Mouse (Mus musculus) megakaryocyte, embryonic 14.5 days (primary cell): Measurements from ENCODE around the gene Spindoc. TPM values are rescaled to one million over a fixed set of nuclear protein-coding genes. Genes with fewer than 3 reads are reported as not detected.
A peak's percentile ranks its signal among the peaks of the same experiment; 100 is the strongest.
"Not testable (repeated sequence)": the region's sequence is repeated elsewhere in the genome, so short reads cannot be mapped to it uniquely, and the experiment has no call there.

Source experiments
- H3K27me3 ChIP-seq: replicated peaks from 2 replicates; pipeline ENCODE3; 2012; ENCODE audit warnings: inconsistent platforms
- H3K36me3 ChIP-seq: replicated peaks from 2 replicates; pipeline ENCODE3; 2012; ENCODE audit warnings: low read length, inconsistent platforms, mixed read lengths
- H3K4me1 ChIP-seq: 2 replicates; pipeline ENCODE4 v1.6.1; 2012; ENCODE audit warnings: inconsistent platforms
- H3K4me3 ChIP-seq: replicated peaks from 2 replicates; pipeline ENCODE3; 2012; ENCODE audit warnings: moderate library complexity, mild to moderate bottlenecking, inconsistent platforms
- H3K9me3 ChIP-seq: 2 replicates; pipeline ENCODE4 v1.6.1; 2012; ENCODE audit warnings: inconsistent platforms
- FLI1 ChIP-seq: IDR thresholded peaks from 2 replicates; pipeline ENCODE4 v1.6.1; 2012; ENCODE audit warnings: low read length, inconsistent platforms, mixed read lengths
- GATA1 ChIP-seq: IDR thresholded peaks from 3 replicates; pipeline ENCODE4 v1.6.1; 2012; ENCODE audit warnings: mixed read lengths, low read length, inconsistent platforms, borderline replicate concordance
- polyA plus RNA-seq: library from polyadenylated mRNA; stranded (reverse); fragments of >175 nt; gene quantifications from 2 replicates; pipeline ENCODE4 v1.2.3, GENCODE M21; 2012; ENCODE audit warnings: low replicate concordance; ENCODE audit not compliant: insufficient read depth

The Spindoc gene
- polyA plus RNA-seq, 1 experiment: 40.6 TPM

DNA sequence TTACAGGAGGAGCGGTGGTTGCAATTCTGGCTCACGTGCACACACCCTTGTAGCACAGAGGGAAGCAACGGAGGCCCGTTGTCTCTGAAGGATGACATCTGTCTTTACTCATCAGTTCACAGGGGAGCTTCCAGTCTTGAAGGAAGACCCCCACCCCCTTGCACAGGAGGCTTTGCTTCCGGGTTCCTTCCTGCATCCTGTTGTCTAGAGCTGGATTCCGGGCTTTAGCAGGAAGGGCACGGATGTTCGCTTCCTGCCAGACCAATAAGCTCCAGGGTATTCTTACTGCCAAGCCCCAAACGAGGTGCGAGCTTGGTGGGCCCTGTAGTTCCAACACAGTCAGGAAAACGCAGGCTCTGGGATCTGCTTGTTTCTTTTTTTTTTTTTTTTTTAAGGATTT, 17.8 kb upstream of the Spindoc start:
- Histone ChIP-seq H3K27me3 (peaks cover 45% of the 10 kb centered on the region), H3K9me3 (peaks cover 15% of the 10 kb centered on the region), H3K4me3 (no peak overlapping the region), H3K4me1 (peaks cover 6% of the 10 kb centered on the region), H3K36me3 (no peaks in the 10 kb centered on the region)
- TF ChIP-seq FLI1 (no peak), GATA1 (no peak)

DNA sequence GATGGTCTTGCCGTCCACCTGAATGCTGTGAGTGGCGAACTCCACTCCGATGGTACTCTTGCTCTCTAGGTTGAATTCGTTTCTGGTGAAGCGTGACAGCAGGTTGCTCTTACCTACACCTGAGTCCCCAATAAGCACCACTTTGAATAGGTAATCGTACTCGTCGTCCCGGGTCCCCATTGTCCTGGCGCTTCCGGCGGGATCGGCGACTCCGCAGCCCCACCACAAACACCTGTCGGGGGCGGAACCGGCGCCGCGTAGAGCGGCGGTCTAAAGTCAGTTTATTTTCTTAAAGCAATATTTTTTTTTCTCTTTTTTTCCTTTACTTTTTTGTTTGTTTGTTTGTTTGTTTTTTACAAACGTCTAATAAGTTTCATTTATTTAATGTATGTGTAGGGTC, 16.1 kb upstream of the Spindoc start:
- H3K4me1 ChIP-seq, H3K4me3 ChIP-seq, H3K36me3 ChIP-seq: not testable (repeated sequence)
- H3K9me3 ChIP-seq: peaks cover 31% of the 10 kb centered on the region
- peaks cover 31% of the 10 kb centered on the region for H3K27me3 ChIP-seq

DNA sequence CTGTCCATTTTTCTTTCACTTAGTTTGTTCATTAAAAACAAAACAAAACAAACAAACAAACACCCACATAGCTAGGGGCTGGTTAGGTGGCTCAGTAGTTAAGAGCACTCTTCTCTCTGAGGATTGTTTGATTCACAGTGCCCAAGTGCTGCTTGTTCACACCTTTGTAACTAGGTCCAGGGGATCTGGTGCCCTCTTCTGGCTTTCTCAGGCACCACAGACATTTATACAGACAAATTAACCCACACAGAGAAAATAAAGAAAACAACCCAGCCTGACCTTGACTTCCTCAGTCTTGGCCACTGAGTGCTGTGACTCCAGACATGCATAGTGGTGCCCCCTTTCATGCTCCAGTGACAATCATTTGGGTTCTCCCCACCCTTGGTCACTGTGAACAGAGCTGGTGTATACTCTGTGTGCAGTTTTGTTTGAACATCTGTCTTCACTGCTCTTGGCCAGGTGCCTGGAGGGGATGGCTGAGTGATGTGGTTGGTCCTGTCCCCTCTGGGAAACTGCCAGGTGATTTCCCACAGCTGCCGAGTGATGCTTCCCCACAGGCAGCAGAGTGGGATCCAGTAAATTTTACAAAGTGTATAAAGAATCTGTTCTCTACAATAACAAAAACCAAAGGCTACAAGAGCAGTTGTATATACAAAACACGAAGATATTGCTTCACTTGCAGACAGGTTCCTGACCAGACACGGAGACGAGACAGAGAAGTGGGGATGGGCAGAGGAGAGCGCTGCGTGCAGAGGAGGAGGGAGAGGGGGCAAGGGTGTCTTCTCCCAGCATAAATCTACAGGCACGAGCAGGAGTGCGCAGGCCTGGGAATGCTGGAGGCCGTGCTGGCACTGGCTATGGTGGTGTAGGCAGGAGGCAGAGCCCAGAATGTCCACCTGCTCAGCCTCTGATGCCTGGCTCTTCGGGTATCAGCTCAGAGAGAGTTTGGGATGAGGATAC, 14.4 kb upstream of the Spindoc start:
- peaks cover 44% of the 10 kb centered on the region for H3K9me3 ChIP-seq
- H3K27me3 ChIP-seq: peaks cover 27% of the 10 kb centered on the region
- not testable (repeated sequence) for H3K4me1 ChIP-seq, H3K36me3 ChIP-seq, H3K4me3 ChIP-seq

DNA sequence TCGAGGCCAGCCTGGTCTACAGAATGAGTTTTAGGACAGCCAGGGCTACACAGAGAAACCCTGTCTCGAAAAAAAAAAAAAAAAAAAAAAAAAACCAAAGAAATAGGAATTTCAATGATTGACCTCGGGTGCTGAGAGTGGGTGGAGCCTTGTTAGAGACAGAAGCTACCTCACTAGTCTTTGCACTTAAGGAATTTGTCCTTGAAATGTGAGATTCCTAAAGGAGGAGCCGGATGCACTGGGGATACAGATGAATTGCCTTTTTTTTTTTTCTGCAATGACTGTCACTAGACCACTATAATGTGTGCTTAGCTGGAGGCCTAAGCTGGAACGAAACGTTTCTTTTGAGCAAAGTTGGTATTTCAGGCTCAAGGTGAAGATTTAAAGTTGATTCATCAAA, 5.7 kb upstream of the Spindoc start:
- Histone ChIP-seq H3K4me3 (no peak overlapping the region), H3K36me3 (peaks cover 13% of the 10 kb centered on the region), H3K4me1 (peaks cover 12% of the 10 kb centered on the region), H3K9me3 (peaks cover 47% of the 10 kb centered on the region), H3K27me3 (peaks cover 8% of the 10 kb centered on the region)
- no peak for TF ChIP-seq FLI1
- TF ChIP-seq GATA1: no peak

- no peak overlapping the region for H3K4me3 ChIP-seq
- H3K36me3 ChIP-seq: peaks cover 13% of the 10 kb centered on the region
- peaks cover 30% of the 10 kb centered on the region for H3K4me1 ChIP-seq
- peaks cover 29% of the 10 kb centered on the region for H3K9me3 ChIP-seq
- TF ChIP-seq FLI1 (no peak), GATA1 (no peak)
- H3K27me3 ChIP-seq: peaks cover under 1% of the 10 kb centered on the region
Measured at GRCm38 (mm10) chr19:7386042-7386441, 3.2 kb upstream of the Spindoc start.

DNA sequence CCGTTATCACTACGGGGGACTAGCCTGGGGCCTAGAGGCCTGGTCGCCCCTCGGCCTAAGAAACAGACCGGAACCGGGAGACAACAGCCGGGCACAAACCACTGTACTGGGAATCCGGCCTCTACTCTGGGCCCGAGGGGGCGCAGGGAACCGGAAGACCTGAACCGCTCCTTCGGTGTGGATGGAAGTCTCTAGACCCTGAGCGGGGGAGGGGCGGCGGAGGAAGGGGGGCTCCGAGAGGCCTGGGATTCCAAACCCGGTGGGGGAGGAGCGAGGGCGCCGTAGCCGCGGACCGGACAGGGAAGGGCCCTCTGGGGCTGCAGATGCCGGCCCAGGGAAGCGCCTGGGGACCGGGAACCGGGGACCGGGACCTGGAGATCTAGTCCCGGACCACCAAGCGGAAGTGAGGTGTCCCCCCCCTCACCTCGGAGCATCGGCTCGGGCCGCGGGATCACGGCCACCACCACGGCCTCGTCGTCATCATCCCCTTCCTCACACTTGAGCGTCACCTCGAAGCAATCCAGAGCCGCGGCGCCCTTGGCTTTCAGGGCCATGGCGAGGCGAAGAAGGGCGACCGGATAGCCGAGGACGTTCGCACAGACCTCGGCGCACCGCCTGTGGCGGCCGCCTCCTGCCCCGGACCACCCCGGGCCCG, 419 bp downstream of the Spindoc start:
- Histone ChIP-seq H3K27me3 (no peaks in the 10 kb centered on the region), H3K4me3 (peak overlapping the region; percentile 98), H3K9me3 (peaks cover 10% of the 10 kb centered on the region), H3K36me3 (peaks cover 36% of the 10 kb centered on the region), H3K4me1 (peaks cover 54% of the 10 kb centered on the region)
- no peak for TF ChIP-seq GATA1
- no peak for TF ChIP-seq FLI1

- Histone ChIP-seq H3K9me3 (peaks cover 10% of the 10 kb centered on the region), H3K36me3 (peaks cover 36% of the 10 kb centered on the region), H3K27me3 (no peaks in the 10 kb centered on the region), H3K4me1 (peaks cover 59% of the 10 kb centered on the region), H3K4me3 (peak overlapping the region; percentile 98)
- TF ChIP-seq GATA1 (no peak), FLI1 (no peak)
Measured at GRCm38 (mm10) chr19:7381906-7382247, 917 bp downstream of the Spindoc start.

DNA sequence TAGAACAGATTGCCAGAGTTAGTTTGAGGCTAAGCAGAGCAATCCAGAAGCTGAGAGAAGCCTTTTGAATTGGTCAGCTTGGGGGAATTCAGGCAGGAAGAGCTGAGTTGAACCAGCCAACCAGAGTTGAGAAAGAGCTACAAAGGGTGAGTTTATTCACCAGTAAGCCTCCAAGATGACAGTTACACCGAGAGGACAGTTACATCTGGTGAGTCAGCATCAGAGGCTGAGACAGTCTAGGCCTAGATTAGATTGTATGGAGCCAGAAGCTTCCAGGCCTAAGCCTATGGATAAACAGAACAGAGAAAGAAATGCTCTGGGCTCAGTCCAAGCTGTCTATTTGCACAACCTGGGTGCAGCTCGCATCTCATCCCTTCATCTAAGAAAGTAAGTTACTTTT, 5.2 kb downstream of the Spindoc start:
- Histone ChIP-seq H3K4me3 (no peak overlapping the region), H3K36me3 (peaks cover 65% of the 10 kb centered on the region), H3K9me3 (no peaks in the 10 kb centered on the region), H3K27me3 (no peaks in the 10 kb centered on the region), H3K4me1 (peaks cover 60% of the 10 kb centered on the region)
- TF ChIP-seq GATA1 (no peak), FLI1 (no peak)

GRCm38 (mm10) chr19:7374491-7374890, 8.3 kb downstream of the Spindoc start:
- Histone ChIP-seq H3K9me3 (no peaks in the 10 kb centered on the region), H3K4me1 (peaks cover 42% of the 10 kb centered on the region), H3K4me3 (no peak overlapping the region), H3K36me3 (peaks cover 86% of the 10 kb centered on the region), H3K27me3 (no peaks in the 10 kb centered on the region)
- TF ChIP-seq FLI1 (no peak), GATA1 (no peak)

DNA sequence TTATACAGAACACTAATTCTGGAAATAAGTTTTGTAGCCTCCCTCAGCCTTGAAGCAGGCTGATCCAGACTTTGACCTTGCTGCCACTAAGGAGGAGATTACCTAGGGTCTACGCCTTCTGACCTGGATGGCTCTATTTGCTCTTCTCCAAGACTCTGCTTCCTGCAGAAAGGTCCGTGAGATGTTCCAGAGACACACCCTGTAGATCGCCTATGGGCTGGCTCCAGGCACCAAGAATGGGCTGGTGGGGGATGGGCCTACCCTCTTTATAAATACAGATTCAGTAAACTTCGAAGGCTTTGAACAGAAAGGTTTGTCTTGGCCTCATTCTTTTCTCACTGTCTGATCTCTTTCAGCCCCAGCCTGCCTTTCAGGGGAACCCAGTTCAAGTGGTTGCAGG, 13.3 kb downstream of the Spindoc start:
- peaks cover 86% of the 10 kb centered on the region for H3K36me3 ChIP-seq
- not testable (repeated sequence) for H3K9me3 ChIP-seq, H3K27me3 ChIP-seq, H3K4me1 ChIP-seq, H3K4me3 ChIP-seq
